Mouse (Mus musculus): ENCODE measurements at regions not wholly inside any gene's neighbourhood (a gene's known extent, or its start where the extent isn't known, plus 50 kb on each side); places are given as distances from the start of the nearest gene placed in this dataset.
A peak's percentile ranks its signal among the peaks of the same experiment; 100 is the strongest.

GRCm38 (mm10) chr13:82187196-82187595, 404.3 kb downstream of the Cetn3 start:
- Histone ChIP-seq H3K36me3 (ENCODE audit: control insufficient read depth, insufficient read depth, low read length) (no peaks in the 10 kb centered on the region), H3K4me3 (ENCODE audit: low read depth, low read length) (no peak overlapping the region), H3K27ac (ENCODE audit: low read depth, low read length) (no peak overlapping the region), H3K27me3 (replicated peaks; ENCODE audit: control insufficient read depth, insufficient read depth, low read length) (no peaks in the 10 kb centered on the region), H3K9me3 (replicated peaks; ENCODE audit: control insufficient read depth, low read length) (0 out of 2 replicates have a peak, but pooled peaks cover 3% of the 10 kb centered on the region), H3K4me2 (ENCODE audit: low read length) (no peak overlapping the region), H3K9ac (ENCODE audit: low read length) (no peak overlapping the region), H3K4me1 (ENCODE audit: control insufficient read depth, insufficient read depth, low read length) (no peaks in the 10 kb centered on the region)
- ATAC-seq, result no peak
- no peak for DNase-seq (ENCODE audit: low spot score)

DNA sequence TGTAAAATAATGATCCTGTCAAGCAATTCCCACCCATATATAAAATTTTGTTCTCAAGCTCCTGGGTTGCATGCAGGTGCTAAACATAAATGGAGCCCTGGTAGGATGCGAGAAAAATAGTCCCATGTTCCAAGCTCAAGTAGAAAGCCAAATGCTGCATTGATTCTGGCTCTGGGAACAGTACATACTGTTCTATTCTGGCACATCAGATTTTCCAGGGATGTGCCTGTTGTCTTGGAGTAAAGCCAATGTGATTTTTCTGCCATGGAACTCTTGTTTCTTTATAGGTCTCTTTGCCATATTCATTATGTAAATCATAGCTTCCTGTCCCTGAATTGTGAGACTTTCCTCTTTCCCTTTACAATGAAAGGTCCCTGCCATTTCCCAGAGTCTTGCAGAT, 417.9 kb downstream of the Cetn3 start:
- no peak overlapping the region for H3K4me2 ChIP-seq (ENCODE audit: low read length)
- H3K9me3 ChIP-seq (replicated peaks; ENCODE audit: control insufficient read depth, low read length), result no peaks in the 10 kb centered on the region
- WGBS, result 83% methylated on average over 1 of the region's 1 CpGs
- no peaks in the 10 kb centered on the region for H3K36me3 ChIP-seq (ENCODE audit: control insufficient read depth, insufficient read depth, low read length)
- H3K27ac ChIP-seq (ENCODE audit: low read depth, low read length), result no peak overlapping the region
- ATAC-seq, result no peak
- H3K9ac ChIP-seq (ENCODE audit: low read length), result no peak overlapping the region
- no peaks in the 10 kb centered on the region for H3K27me3 ChIP-seq (replicated peaks; ENCODE audit: control insufficient read depth, insufficient read depth, low read length)
- no peak overlapping the region for H3K4me3 ChIP-seq (ENCODE audit: low read depth, low read length)
- H3K4me1 ChIP-seq (ENCODE audit: control insufficient read depth, insufficient read depth, low read length), result no peaks in the 10 kb centered on the region
- DNase-seq (ENCODE audit: low spot score), result peak; percentile 55

- no peak for ATAC-seq
These were observed 442.6 kb downstream of the Cetn3 start for GRCm38 (mm10) chr13:82225430-82225829.

DNA sequence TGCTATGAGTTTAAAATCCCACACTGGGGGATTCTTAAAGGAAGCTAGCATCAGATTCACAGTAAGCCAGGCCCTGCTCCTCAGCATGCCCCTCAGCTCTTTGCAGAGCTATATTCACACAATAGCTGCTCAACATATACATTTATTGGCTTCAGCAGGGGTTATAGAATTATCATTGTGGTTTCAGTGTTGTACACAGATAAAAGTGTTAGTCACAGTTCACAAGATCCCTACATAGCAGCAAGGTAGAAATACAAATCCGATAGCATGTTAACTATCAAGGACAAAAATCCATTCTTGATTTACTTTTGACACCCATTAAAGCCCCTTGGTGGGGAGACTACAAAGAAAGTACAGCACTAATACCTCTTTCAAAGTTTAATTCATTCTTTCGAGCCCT, 451.0 kb downstream of the Cetn3 start:
- H3K4me1 ChIP-seq (ENCODE audit: control insufficient read depth, insufficient read depth, low read length), result no peaks in the 10 kb centered on the region
- no peaks in the 10 kb centered on the region for H3K27me3 ChIP-seq (replicated peaks; ENCODE audit: control insufficient read depth, insufficient read depth, low read length)
- no peaks in the 10 kb centered on the region for H3K9me3 ChIP-seq (replicated peaks; ENCODE audit: control insufficient read depth, low read length)
- no peak for ATAC-seq
- no peaks in the 10 kb centered on the region for H3K36me3 ChIP-seq (ENCODE audit: control insufficient read depth, insufficient read depth, low read length)
- H3K4me2 ChIP-seq (ENCODE audit: low read length), result no peak overlapping the region
- no peak overlapping the region for H3K4me3 ChIP-seq (ENCODE audit: low read depth, low read length)
- no peak for DNase-seq (ENCODE audit: low spot score)
- H3K9ac ChIP-seq (ENCODE audit: low read length), result no peak overlapping the region
- 81% methylated on average over 2 of the region's 2 CpGs for WGBS
- H3K27ac ChIP-seq (ENCODE audit: low read depth, low read length), result no peak overlapping the region

More at GRCm38 (mm10) chr13:82225430-82225829, 442.6 kb downstream of the Cetn3 start:
- Histone ChIP-seq H3K4me1 (ENCODE audit: control insufficient read depth, insufficient read depth, low read length) (no peaks in the 10 kb centered on the region), H3K4me2 (ENCODE audit: low read length) (no peak overlapping the region), H3K27ac (ENCODE audit: low read depth, low read length) (no peak overlapping the region), H3K9me3 (replicated peaks; ENCODE audit: control insufficient read depth, low read length) (no peaks in the 10 kb centered on the region), H3K27me3 (replicated peaks; ENCODE audit: control insufficient read depth, insufficient read depth, low read length) (no peaks in the 10 kb centered on the region), H3K9ac (ENCODE audit: low read length) (no peak overlapping the region), H3K36me3 (ENCODE audit: control insufficient read depth, insufficient read depth, low read length) (no peaks in the 10 kb centered on the region), H3K4me3 (ENCODE audit: low read depth, low read length) (no peak overlapping the region)
- no peak for DNase-seq (ENCODE audit: low spot score)

DNA sequence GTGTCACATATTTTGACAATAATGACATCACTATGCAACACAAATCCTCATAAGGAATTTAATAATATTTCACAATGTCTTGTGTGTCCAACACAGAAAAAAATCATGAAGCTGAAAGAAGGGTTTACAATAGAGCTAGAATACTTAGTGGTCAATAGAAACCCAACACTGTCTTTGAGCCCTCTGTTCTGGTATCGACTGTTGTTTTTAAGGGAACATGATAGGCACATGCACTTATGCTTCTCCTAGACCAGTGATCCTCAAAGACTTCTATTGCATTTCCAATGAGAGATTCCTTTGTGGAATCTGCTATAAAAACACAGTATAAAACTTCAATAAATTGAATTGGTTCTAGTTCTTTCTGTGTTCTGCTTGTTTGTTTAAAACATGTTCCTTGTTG, 463.4 kb downstream of the Cetn3 start:
- H3K27me3 ChIP-seq (replicated peaks; ENCODE audit: control insufficient read depth, insufficient read depth, low read length), result no peaks in the 10 kb centered on the region
- DNase-seq (ENCODE audit: low spot score) (no peak), ATAC-seq (no peak)
- no peak overlapping the region for H3K4me3 ChIP-seq (ENCODE audit: low read depth, low read length)
- no peak overlapping the region for H3K27ac ChIP-seq (ENCODE audit: low read depth, low read length)
- no peaks in the 10 kb centered on the region for H3K4me1 ChIP-seq (ENCODE audit: control insufficient read depth, insufficient read depth, low read length)
- no peak overlapping the region for H3K9ac ChIP-seq (ENCODE audit: low read length)
- H3K36me3 ChIP-seq (ENCODE audit: control insufficient read depth, insufficient read depth, low read length), result no peaks in the 10 kb centered on the region
- 91% methylated on average over 1 of the region's 1 CpGs for WGBS
- no peaks in the 10 kb centered on the region for H3K9me3 ChIP-seq (replicated peaks; ENCODE audit: control insufficient read depth, low read length)
- H3K4me2 ChIP-seq (ENCODE audit: low read length), result no peak overlapping the region

GRCm38 (mm10) chr13:82250361-82250760, 467.5 kb downstream of the Cetn3 start:
- WGBS, result 92% methylated on average over 6 of the region's 6 CpGs
- no peak overlapping the region for H3K9ac ChIP-seq (ENCODE audit: low read length)
- H3K4me2 ChIP-seq (ENCODE audit: low read length), result no peak overlapping the region
- H3K36me3 ChIP-seq (ENCODE audit: control insufficient read depth, insufficient read depth, low read length), result no peaks in the 10 kb centered on the region
- H3K9me3 ChIP-seq (replicated peaks; ENCODE audit: control insufficient read depth, low read length), result no peaks in the 10 kb centered on the region
- ATAC-seq (no peak), DNase-seq (ENCODE audit: low spot score) (no peak)
- no peak overlapping the region for H3K27ac ChIP-seq (ENCODE audit: low read depth, low read length)
- H3K4me1 ChIP-seq (ENCODE audit: control insufficient read depth, insufficient read depth, low read length), result no peaks in the 10 kb centered on the region
- H3K27me3 ChIP-seq (replicated peaks; ENCODE audit: control insufficient read depth, insufficient read depth, low read length), result no peaks in the 10 kb centered on the region
- H3K4me3 ChIP-seq (ENCODE audit: low read depth, low read length), result no peak overlapping the region

DNA sequence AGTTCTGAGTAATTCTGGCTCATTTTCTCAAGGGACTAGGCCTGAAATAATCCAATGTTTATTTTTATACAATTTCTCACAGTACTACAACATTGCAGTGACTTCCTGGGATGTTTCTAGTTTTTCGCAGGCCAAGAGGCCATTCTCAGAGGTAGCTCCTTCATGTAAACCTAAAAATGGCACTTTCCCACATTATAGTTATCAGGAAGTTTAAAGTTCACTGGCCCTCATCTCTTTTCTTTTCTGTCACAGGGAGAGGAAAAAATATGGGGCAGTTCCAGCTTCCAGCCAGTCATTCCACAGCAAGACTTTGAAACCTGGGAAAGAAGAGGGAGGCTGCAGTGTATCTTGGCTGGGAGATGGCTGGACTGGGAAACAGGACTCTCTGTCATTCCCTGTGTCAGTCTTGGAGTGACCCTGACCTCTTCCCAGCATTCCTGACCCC, 475.6 kb downstream of the Cetn3 start:
- H3K4me1 ChIP-seq (ENCODE audit: control insufficient read depth, insufficient read depth, low read length), result no peaks in the 10 kb centered on the region
- no peak overlapping the region for H3K4me3 ChIP-seq (ENCODE audit: low read depth, low read length)
- no peaks in the 10 kb centered on the region for H3K36me3 ChIP-seq (ENCODE audit: control insufficient read depth, insufficient read depth, low read length)
- H3K27me3 ChIP-seq (replicated peaks; ENCODE audit: control insufficient read depth, insufficient read depth, low read length), result no peaks in the 10 kb centered on the region
- H3K4me2 ChIP-seq (ENCODE audit: low read length), result no peak overlapping the region
- 90% methylated on average over 1 of the region's 1 CpGs for WGBS
- no peak for DNase-seq (ENCODE audit: low spot score)
- no peak overlapping the region for H3K9ac ChIP-seq (ENCODE audit: low read length)
- no peak overlapping the region for H3K27ac ChIP-seq (ENCODE audit: low read depth, low read length)
- no peak for ATAC-seq
- H3K9me3 ChIP-seq (replicated peaks; ENCODE audit: control insufficient read depth, low read length), result no peaks in the 10 kb centered on the region

- Histone ChIP-seq H3K9me3 (replicated peaks; ENCODE audit: control insufficient read depth, low read length) (no peaks in the 10 kb centered on the region), H3K9ac (ENCODE audit: low read length) (no peak overlapping the region), H3K4me2 (ENCODE audit: low read length) (no peak overlapping the region), H3K4me3 (ENCODE audit: low read depth, low read length) (no peak overlapping the region), H3K36me3 (ENCODE audit: control insufficient read depth, insufficient read depth, low read length) (no peaks in the 10 kb centered on the region), H3K27ac (ENCODE audit: low read depth, low read length) (no peak overlapping the region), H3K27me3 (replicated peaks; ENCODE audit: control insufficient read depth, insufficient read depth, low read length) (no peaks in the 10 kb centered on the region), H3K4me1 (ENCODE audit: control insufficient read depth, insufficient read depth, low read length) (no peaks in the 10 kb centered on the region)
- ATAC-seq (no peak), DNase-seq (ENCODE audit: low spot score) (no peak)
- WGBS, result 77% methylated on average over 2 of the region's 2 CpGs
These were observed 481.4 kb downstream of the Cetn3 start for GRCm38 (mm10) chr13:82264236-82264635.

DNA sequence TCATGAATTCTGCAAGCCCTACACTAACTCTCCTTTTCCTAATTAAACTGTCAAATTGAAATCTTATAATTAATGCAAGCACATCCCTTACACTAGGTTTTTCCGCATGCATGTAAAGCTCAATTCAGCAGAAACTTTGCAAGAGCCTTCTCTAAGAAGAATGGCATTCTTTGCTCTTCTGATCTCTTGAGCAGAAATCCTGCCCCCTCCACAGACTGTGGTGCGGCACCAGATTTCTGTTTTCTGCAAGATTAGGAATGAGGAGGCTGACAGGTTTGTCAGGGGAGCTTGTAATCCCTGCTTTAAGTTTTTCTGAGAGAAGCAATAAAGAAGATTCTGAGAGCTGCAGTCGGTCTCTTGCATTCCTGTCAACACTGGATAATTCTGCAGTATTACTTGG, 482.3 kb downstream of the Cetn3 start:
- Histone ChIP-seq H3K27me3 (replicated peaks; ENCODE audit: control insufficient read depth, insufficient read depth, low read length) (no peaks in the 10 kb centered on the region), H3K27ac (ENCODE audit: low read depth, low read length) (no peak overlapping the region), H3K9ac (ENCODE audit: low read length) (no peak overlapping the region), H3K36me3 (ENCODE audit: control insufficient read depth, insufficient read depth, low read length) (no peaks in the 10 kb centered on the region), H3K9me3 (replicated peaks; ENCODE audit: control insufficient read depth, low read length) (no peaks in the 10 kb centered on the region), H3K4me1 (ENCODE audit: control insufficient read depth, insufficient read depth, low read length) (no peaks in the 10 kb centered on the region), H3K4me2 (ENCODE audit: low read length) (no peak overlapping the region), H3K4me3 (ENCODE audit: low read depth, low read length) (no peak overlapping the region)
- whole genome bisulfite sequencing, result 17% methylated on average over 3 of the region's 3 CpGs
- ATAC-seq (no peak), DNase-seq (ENCODE audit: low spot score) (peak; percentile 19)

- ATAC-seq, result no peak
- DNase-seq (ENCODE audit: low spot score), result no peak
- no peaks in the 10 kb centered on the region for H3K27me3 ChIP-seq (replicated peaks; ENCODE audit: control insufficient read depth, insufficient read depth, low read length)
- H3K4me1 ChIP-seq (ENCODE audit: control insufficient read depth, insufficient read depth, low read length), result no peaks in the 10 kb centered on the region
- H3K36me3 ChIP-seq (ENCODE audit: control insufficient read depth, insufficient read depth, low read length), result no peaks in the 10 kb centered on the region
- H3K4me3 ChIP-seq (ENCODE audit: low read depth, low read length), result no peak overlapping the region
- no peak overlapping the region for H3K9ac ChIP-seq (ENCODE audit: low read length)
- H3K4me2 ChIP-seq (ENCODE audit: low read length), result no peak overlapping the region
- no peak overlapping the region for H3K27ac ChIP-seq (ENCODE audit: low read depth, low read length)
- H3K9me3 ChIP-seq (replicated peaks; ENCODE audit: control insufficient read depth, low read length), result no peaks in the 10 kb centered on the region
- 89% methylated on average over 2 of the region's 2 CpGs for WGBS
These were observed 482.9 kb downstream of the Cetn3 start for GRCm38 (mm10) chr13:82265736-82266135.

All from forebrain, embryonic 14.5 days (tissue).